Mouse (Mus musculus) heart, embryonic 13.5 days (tissue): ENCODE data around the gene Ngfr. TPM values are rescaled to one million over a fixed set of nuclear protein-coding genes. Genes with fewer than 3 reads are reported as not detected.

Experiments
- ATAC-seq: fragments of 200-750 bp; cut with Nextera tagmentation; 2 replicates; pipeline ENCODE4 v1.8.0; 2017; ENCODE audit warnings: moderate TSS enrichment; ENCODE audit not compliant: insufficient number of reproducible peaks, low FRiP score, low TSS enrichment; ENCODE audit errors: extremely low read depth
- H3K27ac ChIP-seq: fragments of 300-500 bp; sonication (generic); replicated peaks from 2 replicates; pipeline ENCODE4 v1.5.1; 2015; ENCODE audit warnings: moderate library complexity, mild to moderate bottlenecking, inconsistent platforms
- H3K27me3 ChIP-seq: fragments of 300-500 bp; sonication (generic); replicated peaks from 2 replicates; pipeline ENCODE4 v1.6.1; 2015; ENCODE audit warnings: mild to moderate bottlenecking, inconsistent platforms
- H3K36me3 ChIP-seq: fragments of 300-500 bp; sonication (generic); 2 replicates; pipeline ENCODE4 v1.6.1; 2015; ENCODE audit warnings: mild to moderate bottlenecking, inconsistent platforms
- H3K4me1 ChIP-seq: fragments of 300-500 bp; sonication (generic); 2 replicates; pipeline ENCODE4 v1.6.1; 2015; ENCODE audit warnings: inconsistent platforms
- H3K4me2 ChIP-seq: fragments of 300-500 bp; sonication (generic); 2 replicates; pipeline ENCODE4 v1.6.1; 2015; ENCODE audit warnings: inconsistent platforms, mild to moderate bottlenecking, moderate library complexity
- H3K4me3 ChIP-seq: fragments of 300-500 bp; sonication (generic); 2 replicates; pipeline ENCODE4 v1.5.1; 2015; ENCODE audit warnings: moderate library complexity, mild to moderate bottlenecking, inconsistent platforms
- H3K9ac ChIP-seq: fragments of 300-500 bp; sonication (generic); 2 replicates; pipeline ENCODE4 v1.6.1; 2015; ENCODE audit warnings: inconsistent platforms, mild to moderate bottlenecking, moderate library complexity
- H3K9me3 ChIP-seq: fragments of 300-500 bp; sonication (generic); 2 replicates; pipeline ENCODE4 v1.6.1; 2016; ENCODE audit warnings: inconsistent platforms
- WGBS: fragments of 180-500 bp; shearing (Covaris S2); methylation state at CpG from one replicate; pipeline ENCODE4 v1.1.7; 2015; ENCODE audit warnings: mixed read lengths; 5-methylcytosine and 5-hydroxymethylcytosine counted together
- polyA plus RNA-seq: library from polyadenylated mRNA; unstranded; fragments of >200 nt; fragmentation: Nextera tagmentation; extraction: Ambion mirVana; gene quantifications from 2 replicates; pipeline ENCODE4 v1.2.1, GENCODE M21; 2015

Ngfr gene
- polyA plus RNA-seq, 1 experiment from 2014 or later: 4.9 TPM

- no peak for ATAC-seq
- 12% methylated on average over 39 of the region's 39 CpGs for WGBS
- peak overlapping the region; percentile 42 for H3K4me2 ChIP-seq
Observed at GRCm38 (mm10) chr11:95577776-95578446, 9.6 kb downstream of the Ngfr start.

GRCm38 (mm10) chr11:95576299-95576698 is 11.2 kb downstream of the Ngfr start:
- peak overlapping the region; percentile 32 for H3K27ac ChIP-seq
- no peaks in the 10 kb centered on the region for H3K9me3 ChIP-seq
- H3K4me3 ChIP-seq: no peak overlapping the region
- 45% methylated on average over 8 of the region's 8 CpGs for WGBS
- H3K36me3 ChIP-seq: no peaks in the 10 kb centered on the region
- peaks cover 56% of the 10 kb centered on the region for H3K4me1 ChIP-seq
- H3K4me2 ChIP-seq: peak overlapping the region; percentile 30
- H3K27me3 ChIP-seq: peaks cover 81% of the 10 kb centered on the region
- ATAC-seq: no peak
- H3K9ac ChIP-seq: 0 out of 2 replicates have a peak overlapping the region, but pooled peaks have one; percentile 10

More at GRCm38 (mm10) chr11:95577776-95578446, 9.6 kb downstream of the Ngfr start:
- Histone ChIP-seq H3K9ac (no peak overlapping the region), H3K4me1 (peaks cover 57% of the 10 kb centered on the region), H3K4me3 (peak overlapping the region; percentile 8; the same call in 1 of the 2 replicates), H3K36me3 (no peaks in the 10 kb centered on the region), H3K27me3 (peaks cover 83% of the 10 kb centered on the region), H3K27ac (no peak overlapping the region), H3K9me3 (no peaks in the 10 kb centered on the region)

- no peaks in the 10 kb centered on the region for H3K36me3 ChIP-seq
- H3K4me2 ChIP-seq: peak overlapping the region; percentile 30
- peaks cover 81% of the 10 kb centered on the region for H3K27me3 ChIP-seq
- 0 out of 2 replicates have a peak overlapping the region, but pooled peaks have one; percentile 10 for H3K9ac ChIP-seq
- no peak overlapping the region for H3K4me3 ChIP-seq
- H3K4me1 ChIP-seq: peaks cover 55% of the 10 kb centered on the region
- ATAC-seq: no peak
- no peaks in the 10 kb centered on the region for H3K9me3 ChIP-seq
- no peak overlapping the region; the same call in 1 of the 2 replicates for H3K27ac ChIP-seq
- WGBS: 16% methylated on average over 13 of the region's 13 CpGs
Observed at GRCm38 (mm10) chr11:95575791-95576190, 11.7 kb downstream of the Ngfr start.

DNA sequence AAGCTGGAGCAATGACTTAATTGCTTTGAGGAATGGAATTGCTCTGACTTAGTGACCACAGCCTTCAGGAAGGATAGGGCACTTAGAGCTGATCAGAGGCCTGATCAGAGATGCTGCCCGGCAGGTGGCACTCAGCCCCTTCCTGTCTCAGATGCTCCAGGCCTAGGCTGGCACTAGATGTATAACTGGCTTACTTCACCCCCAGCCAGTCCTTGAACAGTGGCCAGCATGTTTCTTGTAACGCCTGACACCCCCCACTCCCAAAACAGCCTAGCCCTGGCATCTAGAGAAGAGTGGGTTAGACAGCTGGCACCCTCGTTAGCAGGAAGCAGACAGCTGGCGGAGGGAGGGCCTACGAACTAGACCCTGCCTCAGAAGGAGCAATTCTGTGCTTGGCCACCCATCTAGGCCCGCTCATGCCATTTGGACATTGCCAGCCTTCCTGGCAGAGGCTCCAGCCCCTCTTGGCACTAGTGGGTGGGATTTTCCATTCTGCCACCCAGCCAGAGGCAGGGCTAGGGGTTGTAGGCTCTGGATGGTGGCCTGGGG is 12.7 kb downstream of the Ngfr start:
- no peak overlapping the region for H3K4me2 ChIP-seq
- H3K27ac ChIP-seq: no peak overlapping the region
- no peak overlapping the region for H3K4me3 ChIP-seq
- no peaks in the 10 kb centered on the region for H3K9me3 ChIP-seq
- H3K36me3 ChIP-seq: no peaks in the 10 kb centered on the region
- H3K9ac ChIP-seq: 0 out of 2 replicates have a peak overlapping the region, but pooled peaks have one; percentile 10
- peaks cover 78% of the 10 kb centered on the region for H3K27me3 ChIP-seq
- ATAC-seq: no peak
- WGBS: 75% methylated on average over 6 of the region's 6 CpGs
- H3K4me1 ChIP-seq: peaks cover 46% of the 10 kb centered on the region

DNA sequence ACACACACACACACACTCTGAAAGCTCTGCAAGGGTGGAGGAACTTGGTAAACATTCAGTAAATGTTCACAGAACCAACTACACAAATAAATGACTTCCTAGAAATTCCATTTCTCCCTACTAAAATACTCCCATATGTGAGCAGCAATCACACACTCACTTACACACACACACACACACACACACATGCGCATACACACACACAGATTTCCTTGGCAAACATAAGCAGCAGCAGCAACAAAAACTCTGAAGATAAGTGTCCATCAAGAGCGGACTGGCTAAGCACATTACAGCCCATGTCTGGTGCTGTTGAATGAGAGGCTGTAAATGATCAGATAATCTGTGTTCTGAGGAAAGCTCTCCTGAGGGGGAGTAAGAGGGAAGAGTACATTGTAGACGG is 15.3 kb downstream of the Ngfr start:
- Histone ChIP-seq H3K27ac (no peak overlapping the region), H3K9ac (no peak overlapping the region), H3K4me1 (peaks cover 44% of the 10 kb centered on the region), H3K9me3 (no peaks in the 10 kb centered on the region), H3K27me3 (peaks cover 57% of the 10 kb centered on the region), H3K4me2 (no peak overlapping the region), H3K36me3 (no peaks in the 10 kb centered on the region), H3K4me3 (no peak overlapping the region)
- ATAC-seq: no peak
- 48% methylated on average over 3 of the region's 3 CpGs for WGBS

GRCm38 (mm10) chr11:95571755-95572154 is 15.8 kb downstream of the Ngfr start:
- Histone ChIP-seq H3K4me3 (no peak overlapping the region), H3K27ac (no peak overlapping the region), H3K4me1 (peaks cover 46% of the 10 kb centered on the region), H3K4me2 (no peak overlapping the region), H3K27me3 (peaks cover 52% of the 10 kb centered on the region), H3K9me3 (no peaks in the 10 kb centered on the region), H3K36me3 (no peaks in the 10 kb centered on the region), H3K9ac (no peak overlapping the region)
- no peak for ATAC-seq
- 27% methylated on average over 9 of the region's 9 CpGs for WGBS

- Histone ChIP-seq H3K9me3 (no peaks in the 10 kb centered on the region), H3K27ac (no peak overlapping the region), H3K36me3 (no peaks in the 10 kb centered on the region), H3K9ac (no peak overlapping the region), H3K4me1 (peaks cover 40% of the 10 kb centered on the region), H3K27me3 (peaks cover 47% of the 10 kb centered on the region), H3K4me3 (no peak overlapping the region), H3K4me2 (no peak overlapping the region)
- WGBS: 49% methylated on average over 25 of the region's 25 CpGs
- no peak for ATAC-seq
Observed at GRCm38 (mm10) chr11:95570827-95571619, 16.5 kb downstream of the Ngfr start.

DNA sequence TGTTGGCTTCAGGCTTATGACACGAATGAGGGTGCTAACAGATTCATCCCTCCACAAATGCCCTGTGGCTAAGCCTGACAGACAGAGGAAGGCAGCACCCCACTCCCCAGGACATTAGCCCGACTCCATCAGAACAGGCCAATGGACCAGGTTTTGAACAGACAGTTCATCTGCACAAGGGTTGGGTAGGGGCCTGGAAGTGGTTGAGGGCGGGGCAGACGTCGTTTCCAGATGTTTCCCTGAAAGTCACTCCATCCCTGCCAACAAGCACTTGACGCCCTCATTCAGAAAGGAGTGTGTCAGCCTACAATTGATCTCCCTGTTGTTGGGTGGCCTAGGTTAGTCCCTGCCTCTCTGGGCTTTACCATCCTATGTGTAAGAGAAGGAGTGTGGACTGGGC is 17.6 kb downstream of the Ngfr start:
- no peaks in the 10 kb centered on the region for H3K36me3 ChIP-seq
- no peak for ATAC-seq
- no peak overlapping the region for H3K27ac ChIP-seq
- H3K27me3 ChIP-seq: peaks cover 39% of the 10 kb centered on the region
- H3K4me2 ChIP-seq: no peak overlapping the region
- no peaks in the 10 kb centered on the region for H3K9me3 ChIP-seq
- peaks cover 29% of the 10 kb centered on the region for H3K4me1 ChIP-seq
- H3K4me3 ChIP-seq: no peak overlapping the region
- no peak overlapping the region for H3K9ac ChIP-seq
- WGBS: 79% methylated on average over 6 of the region's 6 CpGs

DNA sequence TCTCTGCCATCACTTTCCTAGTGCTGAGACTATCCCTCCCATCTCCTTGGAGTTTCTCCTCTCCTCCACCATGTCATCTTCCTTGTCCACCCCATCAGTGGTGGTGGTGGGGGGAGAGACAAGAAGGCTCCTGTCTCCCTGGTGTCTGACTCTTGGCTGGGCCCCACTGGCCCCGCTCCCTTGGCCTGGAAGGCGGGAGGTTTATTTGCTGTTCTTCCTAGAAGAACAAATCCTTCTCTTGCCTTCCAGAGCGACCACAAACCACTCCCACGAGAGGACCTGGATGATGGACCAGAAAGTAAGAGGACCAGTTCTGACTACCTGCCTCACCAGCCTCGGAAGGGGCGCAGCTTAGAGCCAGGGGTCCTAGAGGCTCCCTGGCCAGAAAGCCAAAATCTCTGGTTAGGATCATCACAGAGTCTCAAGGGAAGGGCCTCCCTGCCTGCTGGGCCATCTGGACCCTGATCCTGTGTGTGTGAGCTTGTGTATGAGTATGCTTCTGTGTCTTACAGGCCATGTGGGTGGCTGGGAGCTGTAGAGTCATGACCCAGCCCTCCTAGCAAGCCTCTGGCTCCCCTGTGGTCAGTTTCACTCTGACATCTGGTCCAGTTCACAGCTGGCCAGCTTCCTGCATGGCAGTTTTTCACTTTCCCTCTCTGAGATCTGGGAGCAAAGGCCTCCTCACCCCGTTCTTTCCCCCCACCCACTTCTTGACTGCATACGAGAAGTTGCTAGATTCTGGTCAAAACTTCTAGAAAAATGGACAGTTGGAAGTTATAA is 19.4 kb downstream of the Ngfr start:
- Histone ChIP-seq H3K9ac (no peak overlapping the region), H3K4me2 (no peak overlapping the region), H3K27ac (no peak overlapping the region), H3K27me3 (peaks cover 33% of the 10 kb centered on the region), H3K36me3 (no peaks in the 10 kb centered on the region), H3K4me3 (no peak overlapping the region), H3K4me1 (peaks cover 28% of the 10 kb centered on the region), H3K9me3 (no peaks in the 10 kb centered on the region)
- WGBS: 66% methylated on average over 8 of the region's 8 CpGs
- ATAC-seq: no peak

DNA sequence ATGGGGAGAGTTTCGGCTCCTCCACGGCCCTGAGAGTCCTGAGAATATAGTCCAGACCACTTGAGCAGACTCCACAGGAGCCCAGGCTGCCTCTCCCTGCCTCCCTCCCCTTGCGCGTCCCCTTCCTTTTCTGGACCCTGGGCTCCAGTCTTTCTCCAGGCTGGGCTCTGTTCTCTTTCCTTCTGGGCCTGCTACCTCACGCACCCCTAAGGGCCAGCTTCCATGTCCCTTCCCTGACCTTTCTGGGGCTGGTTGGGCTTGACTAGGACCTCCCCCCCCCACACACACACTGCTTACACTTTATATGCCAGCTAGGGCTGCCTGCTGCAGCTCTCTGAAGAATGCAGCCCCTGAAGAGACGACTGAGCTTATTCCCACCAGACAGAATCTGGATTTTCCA is 20.2 kb downstream of the Ngfr start:
- Histone ChIP-seq H3K9me3 (no peaks in the 10 kb centered on the region), H3K4me1 (peaks cover 28% of the 10 kb centered on the region), H3K4me2 (no peak overlapping the region), H3K4me3 (no peak overlapping the region), H3K36me3 (no peaks in the 10 kb centered on the region), H3K9ac (no peak overlapping the region), H3K27ac (0 out of 2 replicates have a peak overlapping the region, but pooled peaks have one; percentile 1), H3K27me3 (peaks cover 27% of the 10 kb centered on the region)
- no peak for ATAC-seq
- 61% methylated on average over 6 of the region's 6 CpGs for WGBS

DNA sequence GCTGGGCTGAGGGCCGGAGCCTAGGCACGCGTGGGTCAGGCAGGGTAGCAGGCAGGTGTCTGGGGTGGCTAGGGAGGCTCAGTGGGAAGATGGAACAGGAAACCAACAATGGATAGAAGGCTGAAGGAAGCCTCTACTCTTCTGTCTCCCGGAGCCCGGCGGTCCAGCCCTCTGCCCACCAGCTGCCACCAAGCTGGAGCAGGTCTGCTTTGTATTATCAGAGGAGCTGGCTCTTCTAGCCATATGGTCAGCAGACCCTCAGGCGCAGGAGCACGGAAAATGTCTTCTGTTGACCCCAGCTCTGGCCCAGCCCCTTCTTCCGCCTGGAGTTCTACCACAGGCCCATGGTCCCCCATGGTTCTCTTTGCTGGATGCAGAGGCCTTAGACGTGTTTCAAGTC is 22.2 kb downstream of the Ngfr start:
- Histone ChIP-seq H3K9me3 (no peaks in the 10 kb centered on the region), H3K4me3 (no peak overlapping the region), H3K27me3 (peaks cover 6% of the 10 kb centered on the region), H3K4me2 (no peak overlapping the region), H3K9ac (no peak overlapping the region), H3K27ac (no peak overlapping the region), H3K4me1 (peaks cover 25% of the 10 kb centered on the region), H3K36me3 (no peaks in the 10 kb centered on the region)
- no peak for ATAC-seq
- 81% methylated on average over 10 of the region's 10 CpGs for WGBS
